11 mouse cellular contexts compared by ENCODE assay signal in genomic region chr5:96804304-96804703, GRCm38 (mm10). TPM values are rescaled to one million over a fixed set of nuclear protein-coding genes. Genes with fewer than 3 reads are reported as not detected.
A peak's percentile ranks its signal among the peaks of the same experiment; 100 is the strongest.
DNase-seq lines count a peak whose midpoint lies in the region; ATAC-seq and TF ChIP-seq lines count a peak whose summit lies in the region.
"Had no signal": no experiment of that assay in that cellular context is flagged by ENCODE, and none has a peak within 500 bp of the region (broad histone marks: within the 10 kb centered on the region; RNA-seq: fewer than 3 reads in every experiment).

No protein-coding gene starts in this region.

- H3K4me1 ChIP-seq in embryonic fibroblast, embryonic 13.5 days (ENCODE audit: control insufficient read depth, insufficient read depth, low read length), result peaks cover 48% of the 10 kb centered on the region
- H3K4me1 ChIP-seq in stomach, embryonic 16.5 days (ENCODE audit: control insufficient read depth, insufficient read depth, low read length), result peaks cover 8% of the 10 kb centered on the region

- 59% methylated on average over 4 of the region's 4 CpGs for WGBS in stomach, embryonic 16.5 days

- H3K36me3 ChIP-seq in stomach, embryonic 16.5 days (ENCODE audit: control insufficient read depth, insufficient read depth, low read length), result no peaks in the 10 kb centered on the region
- H3K36me3 ChIP-seq: embryonic facial prominence, embryonic 12.5 days had no signal

- no peak for TF ChIP-seq CTCF in embryonic fibroblast, embryonic 13.5 days (IDR thresholded peaks at IDR 0.05; ENCODE audit: borderline replicate concordance, insufficient read depth, low read length)

- DNase-seq in heart, adult 8-10 months (ENCODE audit: low spot score), result peak; percentile 76
- no peak for DNase-seq in heart, postnatal 4 days
- DNase-seq in kidney, postnatal 14 days, result peak; percentile 57
- DNase-seq in thymus, postnatal 14 days, result no peak
- no peak for DNase-seq in urinary bladder, postnatal 25 days (ENCODE audit: low spot score)
- DNase-seq: midbrain, embryonic 14.5 days; thymus, adult 18-20 months had no signal

- no peaks in the 10 kb centered on the region for H3K9me3 ChIP-seq in stomach, embryonic 16.5 days (replicated peaks; ENCODE audit: control insufficient read depth, low read length)
- H3K9me3 ChIP-seq: embryonic facial prominence, embryonic 12.5 days had no signal

- no peak overlapping the region for H3K4me2 ChIP-seq in stomach, embryonic 16.5 days (ENCODE audit: low read depth, low read length)
- H3K4me2 ChIP-seq: embryonic facial prominence, embryonic 12.5 days had no signal

- 0 out of 2 replicates have a peak, but pooled peaks have one; percentile 14 for ATAC-seq in stomach, embryonic 16.5 days (ENCODE audit: insufficient read depth, low FRiP score)
- ATAC-seq: hindbrain, embryonic 16.5 days had no signal

- no peak for TF ChIP-seq POLR2A in embryonic fibroblast, embryonic 13.5 days (IDR thresholded peaks at IDR 0.05; ENCODE audit: low read depth, low read length)

- H3K4me3 ChIP-seq in embryonic fibroblast, embryonic 13.5 days (ENCODE audit: insufficient read depth, low read length), result no peak overlapping the region
- H3K4me3 ChIP-seq in stomach, embryonic 16.5 days (replicated peaks; ENCODE audit: low read length), result no peak overlapping the region
- H3K4me3 ChIP-seq: embryonic facial prominence, embryonic 12.5 days had no signal

- no peaks in the 10 kb centered on the region for H3K27me3 ChIP-seq in stomach, embryonic 16.5 days (ENCODE audit: control insufficient read depth, insufficient read depth, low read length)
- H3K27me3 ChIP-seq: embryonic facial prominence, embryonic 12.5 days had no signal

- peak overlapping the region; percentile 96 for H3K27ac ChIP-seq in embryonic fibroblast, embryonic 13.5 days (ENCODE audit: insufficient read depth, low read length)
- 0 out of 2 replicates have a peak overlapping the region, but pooled peaks have one; percentile 9 for H3K27ac ChIP-seq in stomach, embryonic 16.5 days (ENCODE audit: low read length)
- H3K27ac ChIP-seq: embryonic facial prominence, embryonic 12.5 days had no signal

- no peak overlapping the region for H3K9ac ChIP-seq in stomach, embryonic 16.5 days (ENCODE audit: low read length)
- H3K9ac ChIP-seq: embryonic facial prominence, embryonic 12.5 days had no signal

RNA-seq across cellular contexts. Expression of gene Anxa3, which starts 11.2 kb away (rescaled TPM):
- 10 to 100 TPM; 21.1 to 30.2 (median 26.6) TPM for total RNA-seq in heart, adult 8-10 months (2022)
- 10 to 100 TPM; 43.7 to 49.1 TPM for total RNA-seq in heart, postnatal 4 days (2021)
- polyA plus RNA-seq in embryonic fibroblast, embryonic 13.5 days (2011; ENCODE audit: insufficient read length, low read depth, missing spikeins), result 198 and 325 TPM in 2 replicates
- 92.1 and 101 TPM in 2 replicates for polyA plus RNA-seq in stomach, embryonic 16.5 days (2015; fragmentation: Nextera tagmentation; extraction: Ambion mirVana)

Comparison
In these comparisons a context has a peak if more than half of its experiments do, and no peak if none do; other contexts are left out.
1. DNase-seq: peak in heart, adult 8-10 months (single experiment) and kidney, postnatal 14 days (single experiment); none in heart, postnatal 4 days (single experiment), thymus, postnatal 14 days (single experiment) and urinary bladder, postnatal 25 days (single experiment).